Mouse (Mus musculus) cerebellum, adult (tissue): Measurements from ENCODE around the gene Gm45062.

Experiments
- ATAC-seq: cut with Nextera tagmentation; 2 replicates; pipeline ENCODE4 v1.9.2; 2017; ENCODE audit warnings: mild to moderate bottlenecking, moderate library complexity, mixed read lengths; ENCODE audit not compliant: insufficient number of reproducible peaks, low FRiP score, low TSS enrichment

Gm45062 gene

GRCm38 (mm10) chr6:8545780-8546179 is 286.5 kb downstream of the Gm45062 start:
- ATAC-seq: no peak

GRCm38 (mm10) chr6:8551155-8551554 is 291.9 kb downstream of the Gm45062 start:
- ATAC-seq: no peak

GRCm38 (mm10) chr6:8556849-8557571 is 297.8 kb downstream of the Gm45062 start:
- ATAC-seq: no peak

GRCm38 (mm10) chr6:8560682-8561081 is 301.4 kb downstream of the Gm45062 start:
- no peak for ATAC-seq

GRCm38 (mm10) chr6:8582377-8582776 is 323.1 kb downstream of the Gm45062 start:
- no peak for ATAC-seq

- ATAC-seq: no peak
Measured at GRCm38 (mm10) chr6:8583892-8584291, 324.6 kb downstream of the Gm45062 start.

GRCm38 (mm10) chr6:8591665-8592064 is 332.4 kb downstream of the Gm45062 start:
- ATAC-seq: peak; percentile 68; the same call in 1 of the 2 replicates

- ATAC-seq: no peak
Measured at GRCm38 (mm10) chr6:8617369-8617768, 358.1 kb downstream of the Gm45062 start.

- peak; percentile 97 for ATAC-seq
Measured at GRCm38 (mm10) chr6:8619582-8620350, 360.5 kb downstream of the Gm45062 start.

- ATAC-seq: no peak
Measured at GRCm38 (mm10) chr6:8623045-8623444, 363.8 kb downstream of the Gm45062 start.

- ATAC-seq: no peak
Measured at GRCm38 (mm10) chr6:8628226-8628625, 369.0 kb downstream of the Gm45062 start.

GRCm38 (mm10) chr6:8628715-8629267 is 369.5 kb downstream of the Gm45062 start:
- no peak for ATAC-seq

- no peak for ATAC-seq
Measured at GRCm38 (mm10) chr6:8630531-8630930, 371.3 kb downstream of the Gm45062 start.

- no peak for ATAC-seq
Measured at GRCm38 (mm10) chr6:8631362-8631761, 372.1 kb downstream of the Gm45062 start.

GRCm38 (mm10) chr6:8631986-8632632 is 372.9 kb downstream of the Gm45062 start:
- no peak for ATAC-seq

GRCm38 (mm10) chr6:8632701-8633100 is 373.5 kb downstream of the Gm45062 start:
- no peak for ATAC-seq

GRCm38 (mm10) chr6:8638122-8638521 is 378.9 kb downstream of the Gm45062 start:
- no peak for ATAC-seq

GRCm38 (mm10) chr6:8638899-8639298 is 379.6 kb downstream of the Gm45062 start:
- ATAC-seq: peak; percentile 64

GRCm38 (mm10) chr6:8639526-8639925 is 380.3 kb downstream of the Gm45062 start:
- ATAC-seq: no peak

- ATAC-seq: no peak
Measured at GRCm38 (mm10) chr6:8640863-8641262, 381.6 kb downstream of the Gm45062 start.

GRCm38 (mm10) chr6:8644703-8645102 is 385.5 kb downstream of the Gm45062 start:
- ATAC-seq: no peak
